Mouse (Mus musculus) frontal cortex, postnatal 25 days (tissue): Measurements from ENCODE around the gene Kcnn4.
"Not testable (repeated sequence)": the region's sequence is repeated elsewhere in the genome, so short reads cannot be mapped to it uniquely, and the experiment has no call there.

Experiments used
- DNase-seq, 2 experiments: peaks; one replicate each; pipeline ENCODE4 v3.0.0; 2022; ENCODE audit warnings: low spot score in 2 of 2

Gene Kcnn4

DNA sequence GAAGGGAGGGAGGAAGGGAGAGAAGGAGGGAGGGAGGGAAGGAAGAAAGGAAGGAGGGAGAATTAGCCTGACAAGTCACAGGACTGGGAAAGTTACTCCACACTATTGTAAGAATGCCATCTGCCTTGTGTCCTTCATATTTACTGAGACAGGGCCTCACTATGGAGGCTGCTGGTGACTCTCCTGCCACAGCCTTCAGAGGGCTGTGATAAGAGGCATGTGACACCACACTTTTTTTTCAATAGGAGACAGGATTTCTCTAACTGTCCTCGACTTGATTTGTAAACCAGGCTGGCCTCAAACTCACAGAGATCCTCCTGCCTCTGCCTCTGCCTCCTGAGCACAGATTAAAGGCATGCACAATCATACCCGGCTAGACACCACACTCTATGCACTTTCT lies 21.6 kb downstream of the Kcnn4 start:
- DNase-seq: no peak

DNA sequence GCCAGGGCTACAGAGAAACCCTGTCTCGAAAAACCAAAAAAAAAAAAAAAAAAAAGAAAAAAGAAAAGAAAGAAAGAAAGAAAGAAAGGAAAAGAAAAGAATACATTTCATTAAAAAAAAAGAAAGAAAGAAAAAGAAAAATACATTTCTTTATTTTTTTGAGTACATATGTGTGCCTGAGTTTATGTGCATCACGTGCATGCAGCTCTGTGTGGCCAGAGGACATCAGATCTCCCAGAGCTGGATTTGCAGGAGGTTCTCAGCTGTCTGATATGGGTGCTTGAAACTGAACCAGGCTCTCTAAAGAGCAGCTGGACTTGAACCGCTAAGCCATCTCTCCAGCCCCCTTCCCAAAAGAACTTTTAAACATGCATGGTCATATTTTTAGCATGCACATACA lies 24.0 kb downstream of the Kcnn4 start:
- no peak for DNase-seq

DNA sequence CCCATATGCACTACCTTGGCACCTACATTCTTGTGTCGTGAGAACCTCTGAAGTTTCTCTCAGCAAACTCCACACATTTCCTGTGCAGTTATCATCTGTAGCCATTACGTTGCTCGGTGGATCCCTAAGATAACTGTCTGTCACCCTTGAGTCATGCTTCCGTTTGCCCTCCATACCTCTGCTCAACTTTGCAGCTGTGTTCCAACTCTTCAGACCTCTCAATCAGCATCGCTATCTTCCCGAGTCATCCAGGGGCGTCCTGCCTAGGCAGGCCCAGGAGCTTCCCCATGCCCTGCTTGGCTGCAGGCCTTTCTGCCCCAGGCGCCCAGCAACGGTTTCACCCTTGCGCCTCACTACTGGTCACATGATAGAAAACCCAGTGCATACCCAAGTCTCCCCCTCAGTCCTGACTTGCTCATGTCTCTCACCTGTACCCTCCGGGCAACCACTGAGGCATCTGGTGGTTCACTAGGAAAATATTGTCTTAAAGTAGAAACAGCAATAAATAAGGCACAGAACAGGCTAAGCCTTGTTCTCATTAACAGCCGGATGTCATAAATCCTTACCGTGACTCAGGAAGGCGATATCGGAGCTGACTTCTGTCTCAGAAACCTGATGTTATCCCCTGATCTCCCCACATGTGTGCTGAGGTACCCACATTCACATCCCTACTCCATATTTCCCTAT lies 24.6 kb downstream of the Kcnn4 start:
- no peak for DNase-seq

DNA sequence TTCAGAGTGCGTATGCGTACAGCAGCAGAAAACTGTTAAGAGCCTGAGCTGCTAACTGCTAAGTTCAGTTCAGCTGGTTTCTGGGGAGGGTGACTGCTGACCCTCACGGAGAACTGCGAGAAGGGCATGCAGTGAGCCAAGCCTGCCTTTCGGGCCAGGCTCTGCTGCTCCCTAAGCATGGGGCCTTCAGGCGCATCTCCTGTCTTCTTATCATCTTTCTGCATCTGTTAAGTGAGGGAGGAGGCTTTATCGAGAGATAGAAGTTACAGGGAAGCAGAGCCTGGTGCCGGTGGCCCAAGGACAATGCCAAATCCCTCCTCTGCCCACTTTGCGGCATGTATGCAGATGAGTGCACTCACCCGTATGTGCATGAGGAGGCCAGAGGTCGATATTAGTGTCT lies 26.8 kb downstream of the Kcnn4 start:
- no peak for DNase-seq

DNA sequence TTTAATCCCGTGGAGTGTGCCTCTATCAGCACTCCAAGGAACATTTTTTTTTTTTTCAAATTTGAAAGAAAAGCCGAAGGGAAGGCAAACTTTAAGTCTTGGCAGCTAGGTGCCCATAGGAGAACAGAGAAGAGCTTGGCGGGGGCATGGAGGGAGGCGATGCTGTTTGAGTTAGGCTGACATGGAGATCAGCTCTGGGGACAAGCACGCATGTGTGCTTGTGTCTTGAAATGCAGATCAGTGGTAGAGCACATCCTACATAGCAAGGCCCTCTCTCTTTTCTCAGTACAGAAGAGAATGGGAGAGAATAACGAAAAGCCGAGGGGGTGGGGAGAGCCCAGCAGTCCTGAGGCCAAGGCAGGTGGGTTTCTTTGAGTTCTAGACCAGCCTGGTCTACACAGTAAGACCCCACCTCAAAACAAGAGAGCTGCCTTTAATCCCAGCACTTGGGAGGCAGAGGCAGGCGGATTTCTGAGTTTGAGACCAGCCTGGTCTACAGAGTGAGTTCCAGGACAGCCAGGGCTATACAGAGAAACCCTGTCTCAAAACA lies 28.4 kb downstream of the Kcnn4 start:
- DNase-seq: no peak

DNA sequence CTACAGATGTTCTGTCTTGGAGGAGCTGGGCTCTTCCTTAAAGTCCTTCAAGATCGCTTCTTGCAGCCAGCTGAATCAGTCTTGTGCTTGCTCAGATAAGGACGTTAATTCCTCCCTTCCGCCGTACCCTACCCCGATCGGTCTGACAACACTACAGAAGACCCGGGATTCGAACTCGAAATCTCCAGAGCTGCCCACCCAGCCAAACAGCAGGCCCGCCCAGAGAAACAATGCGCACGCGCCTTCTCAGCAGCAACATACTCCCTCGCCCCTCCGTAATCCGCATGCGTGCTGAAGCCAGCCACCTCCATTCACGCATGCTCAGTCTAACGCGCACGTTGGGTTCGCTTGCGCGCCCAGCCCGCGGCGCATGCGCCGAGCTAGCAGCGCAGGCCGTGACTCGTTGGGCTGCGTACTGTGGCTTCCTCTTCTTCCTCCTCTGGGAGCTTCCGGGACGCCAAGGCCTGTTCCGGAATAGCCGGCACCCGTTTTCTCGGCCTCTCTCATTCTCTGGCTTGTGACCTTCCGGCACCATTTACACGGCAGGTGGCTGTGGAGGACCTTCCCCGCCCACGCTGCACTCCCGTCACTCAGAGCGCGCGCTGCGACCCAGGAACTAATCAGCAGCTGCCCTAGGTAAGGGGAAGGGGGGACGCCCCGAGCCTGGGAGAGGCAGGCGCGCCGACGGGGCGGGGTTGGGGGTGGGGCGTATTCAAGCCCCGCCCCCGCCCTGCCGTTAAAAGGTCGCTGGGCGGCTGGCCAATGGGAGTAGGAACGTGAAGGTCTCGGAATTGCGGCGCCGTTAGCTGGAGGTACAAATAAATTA lies 29.4 kb downstream of the Kcnn4 start, which contains the start of gene Smg9:
TSS of gene Smg9 (plus strand) at position 364 of the 826 bp plus-strand sequence.
- peak; percentile 75 to 94 for DNase-seq

DNA sequence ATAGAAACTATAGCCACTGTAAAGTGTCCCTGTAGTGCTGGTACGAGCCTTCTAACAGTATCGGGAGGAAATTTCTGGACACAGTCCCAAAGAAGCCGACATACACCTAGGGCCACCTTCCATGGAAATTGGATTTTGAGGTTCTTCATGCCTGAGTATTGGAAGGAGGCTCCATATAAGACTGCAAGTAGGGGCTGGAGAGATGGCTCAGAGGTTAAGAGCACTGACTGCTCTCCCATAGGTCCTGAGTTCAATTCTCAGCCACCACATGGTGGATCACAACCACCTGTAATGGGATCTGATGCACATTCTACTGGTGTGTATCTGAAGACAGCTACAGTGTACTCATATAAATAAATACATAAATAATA lies 30.0 kb downstream of the Kcnn4 start:
- DNase-seq: no peak

DNA sequence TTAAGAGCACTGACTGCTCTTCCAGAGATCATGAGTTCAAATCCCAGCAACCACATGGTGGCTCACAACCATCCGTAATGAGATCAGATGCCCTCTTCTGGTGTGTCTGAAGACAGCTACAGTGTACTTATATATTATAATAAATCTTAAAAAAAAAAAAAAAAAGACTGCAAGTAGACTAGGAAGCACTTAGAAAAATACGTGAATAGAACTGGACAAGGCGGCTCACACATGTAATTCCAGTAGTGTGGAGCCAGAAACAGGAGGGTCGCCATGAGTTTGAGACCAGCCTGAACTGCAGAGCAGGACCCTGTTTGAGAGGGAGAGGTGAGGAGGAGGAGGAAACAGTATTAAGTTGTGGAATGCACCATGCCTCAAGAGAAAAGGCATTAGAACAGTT lies 30.4 kb downstream of the Kcnn4 start:
- not testable (repeated sequence) for DNase-seq

DNA sequence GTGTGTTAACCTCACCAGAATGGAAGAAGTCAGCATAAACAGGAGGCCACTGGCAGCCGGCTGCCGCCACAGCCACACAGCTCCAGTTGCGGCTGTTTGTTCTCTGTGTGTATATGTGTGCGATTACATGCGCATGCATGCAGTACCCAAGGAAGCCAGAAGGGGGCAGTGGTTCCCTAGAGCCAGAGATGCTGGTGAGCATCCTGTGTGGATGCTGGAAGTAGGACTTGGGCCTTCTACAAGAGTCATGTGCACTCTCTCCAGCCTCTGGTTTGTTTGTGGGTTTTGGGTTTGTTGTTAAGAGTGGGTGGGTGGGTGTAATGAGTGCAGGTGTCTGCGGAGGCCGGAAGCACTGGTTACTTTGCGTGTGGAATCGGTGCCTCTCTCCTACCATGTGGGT lies 32.8 kb downstream of the Kcnn4 start:
- no peak for DNase-seq

DNA sequence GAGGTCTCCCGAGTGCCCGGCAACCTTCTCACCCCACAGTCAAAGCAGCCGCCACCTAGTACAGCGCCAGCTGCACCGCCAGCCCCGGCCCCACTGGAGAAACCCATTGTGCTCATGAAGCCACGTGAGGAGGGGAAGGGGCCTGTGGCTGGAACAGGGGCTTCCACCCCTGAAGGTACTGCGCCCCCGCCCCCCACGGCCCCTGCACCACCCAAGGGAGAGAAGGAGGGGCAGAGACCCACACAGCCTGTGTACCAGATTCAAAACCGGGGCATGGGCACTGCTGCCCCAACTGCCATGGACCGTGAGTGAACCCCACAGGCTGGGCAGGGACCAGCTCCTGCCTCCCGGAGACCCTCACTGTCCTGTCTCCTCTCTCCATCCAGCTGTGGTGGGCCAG lies 35.6 kb downstream of the Kcnn4 start:
- DNase-seq: no peak

DNA sequence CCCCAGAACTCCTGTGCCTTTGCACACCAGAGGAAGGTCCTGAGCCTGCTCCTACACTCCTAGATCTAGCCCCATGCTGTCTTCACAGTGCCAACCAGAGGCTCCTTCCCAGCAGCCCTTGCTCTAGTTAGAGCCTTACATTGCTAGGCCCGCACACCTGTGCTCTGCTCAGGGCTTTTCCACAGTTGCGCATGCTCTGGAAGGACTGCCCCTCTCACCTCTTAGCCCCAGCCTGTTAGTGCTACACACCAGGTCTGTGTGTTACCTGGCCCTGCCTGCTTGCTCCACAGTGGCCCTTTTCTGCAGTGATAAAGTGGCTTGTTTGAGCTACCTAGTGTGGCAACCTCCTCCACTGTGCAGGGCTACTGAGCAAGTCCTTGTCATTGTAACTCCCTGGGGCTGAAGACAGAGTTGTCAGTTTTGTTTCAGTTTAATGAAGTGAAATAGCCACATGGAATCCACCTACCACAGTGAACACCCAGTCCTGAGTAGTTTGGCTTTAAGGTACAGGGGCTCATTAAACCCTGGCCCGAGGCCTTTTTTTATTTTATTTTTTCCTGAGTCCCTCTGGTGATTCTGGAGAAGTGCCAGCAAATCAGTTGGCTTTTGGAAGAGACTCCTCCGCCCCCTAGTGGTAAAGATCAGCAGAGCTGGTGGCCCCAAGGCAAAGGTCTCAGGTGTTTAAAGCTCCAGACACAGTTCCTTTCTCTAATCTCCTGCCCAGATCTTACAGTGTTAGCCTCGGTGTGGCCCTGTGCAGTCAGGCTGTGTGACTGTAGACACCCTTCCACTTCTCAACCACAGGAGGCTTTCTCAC lies 36.7 kb downstream of the Kcnn4 start:
- DNase-seq: peak; percentile 44

DNA sequence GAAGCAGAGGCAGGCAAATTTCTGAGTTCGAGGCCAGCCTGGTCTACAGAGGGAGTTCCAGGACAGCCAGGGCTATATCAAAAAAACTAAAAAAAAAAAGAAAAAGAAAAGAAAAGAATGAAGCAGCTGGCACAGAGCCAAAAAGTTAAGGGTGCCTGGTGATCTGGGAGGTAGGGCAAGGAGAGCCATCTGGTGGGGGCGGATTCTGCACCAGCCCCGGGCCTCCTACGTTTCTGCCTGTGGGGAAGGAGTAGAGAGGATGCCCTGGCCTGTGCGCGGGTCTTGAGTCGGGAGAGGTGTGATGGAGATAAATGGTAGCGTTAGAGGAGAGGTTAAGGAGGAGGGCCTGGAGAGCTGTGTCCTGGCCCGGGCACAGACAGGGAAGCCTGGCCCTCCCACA lies 38.1 kb downstream of the Kcnn4 start:
- DNase-seq: no peak

DNA sequence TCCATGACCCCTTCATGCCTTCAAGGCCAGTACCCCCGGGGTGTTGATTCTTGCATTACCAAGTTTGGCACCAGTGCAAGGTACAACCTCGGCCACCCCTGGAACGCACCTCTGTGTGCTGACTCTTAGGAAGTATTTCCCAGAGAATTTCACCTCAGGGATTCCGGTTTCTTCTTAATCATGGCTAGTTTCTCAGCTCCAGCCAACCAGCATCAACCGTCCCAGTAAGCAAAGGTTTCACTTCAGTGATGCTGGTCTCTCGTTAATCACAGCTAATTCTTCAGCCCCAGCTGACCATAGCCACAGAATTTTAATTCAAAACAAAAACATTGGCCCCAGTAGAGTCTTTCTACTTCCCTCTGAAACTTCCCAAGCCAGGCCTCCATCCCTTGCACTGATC lies 40.1 kb downstream of the Kcnn4 start:
- DNase-seq: no peak

DNA sequence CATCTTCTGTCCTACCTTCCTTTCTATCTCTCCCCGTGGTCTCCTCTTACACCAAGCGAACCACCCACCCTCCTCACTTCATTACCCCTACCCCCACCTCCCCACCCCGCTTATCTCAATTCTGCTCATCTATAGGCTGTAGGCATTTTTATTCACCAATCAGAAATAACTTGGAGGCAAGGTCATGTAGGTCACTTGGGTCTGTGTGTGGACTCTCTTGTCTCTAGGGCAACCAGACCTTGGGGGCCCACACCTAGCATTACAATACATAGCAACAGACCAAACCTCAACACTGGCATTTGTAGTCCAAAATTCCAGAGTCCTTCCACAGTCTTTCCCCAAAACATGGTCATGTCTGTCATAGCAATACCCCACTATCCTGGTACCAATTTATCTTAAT lies 40.8 kb downstream of the Kcnn4 start:
- DNase-seq: no peak

DNA sequence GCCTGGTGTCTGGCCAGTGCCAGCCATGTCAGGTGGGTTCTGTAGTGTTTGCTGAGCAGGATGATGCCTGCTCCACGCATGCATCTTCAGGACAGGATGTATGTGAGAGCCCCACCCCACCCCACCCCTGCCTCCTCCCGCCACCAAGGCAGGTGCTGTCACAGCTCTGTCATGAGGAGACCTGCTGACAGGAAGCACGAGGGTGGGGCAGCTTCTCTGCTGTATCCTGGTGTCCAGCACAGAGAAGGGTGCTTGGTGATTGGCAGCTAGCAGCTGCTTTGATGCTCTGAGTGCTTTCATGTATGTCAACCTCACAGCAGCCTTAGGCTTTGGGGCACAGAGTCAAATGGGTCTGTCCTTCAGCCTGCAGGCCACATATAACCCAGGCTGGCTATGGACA lies 43.6 kb downstream of the Kcnn4 start:
- no peak for DNase-seq

DNA sequence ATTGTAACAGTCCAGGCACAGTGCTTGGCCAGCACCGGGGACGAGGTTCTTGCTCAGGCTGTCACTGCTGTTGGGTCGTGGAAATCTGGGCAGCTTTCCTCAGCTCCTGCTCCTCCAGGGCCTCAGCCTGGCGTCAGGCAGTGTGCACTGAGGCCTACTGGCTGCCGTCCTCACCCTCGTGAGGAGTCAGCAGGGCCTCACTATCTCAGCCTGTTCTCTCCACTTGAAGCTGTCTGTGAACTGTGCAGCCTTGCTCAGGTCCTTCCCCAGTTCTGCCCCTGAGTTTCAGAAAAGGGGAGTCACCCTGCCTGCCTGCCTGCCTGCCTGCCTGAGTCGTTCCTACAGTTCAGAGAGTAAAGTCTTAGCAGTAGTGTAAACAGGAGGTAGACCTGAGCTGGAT lies 45.2 kb downstream of the Kcnn4 start:
- DNase-seq: no peak

DNA sequence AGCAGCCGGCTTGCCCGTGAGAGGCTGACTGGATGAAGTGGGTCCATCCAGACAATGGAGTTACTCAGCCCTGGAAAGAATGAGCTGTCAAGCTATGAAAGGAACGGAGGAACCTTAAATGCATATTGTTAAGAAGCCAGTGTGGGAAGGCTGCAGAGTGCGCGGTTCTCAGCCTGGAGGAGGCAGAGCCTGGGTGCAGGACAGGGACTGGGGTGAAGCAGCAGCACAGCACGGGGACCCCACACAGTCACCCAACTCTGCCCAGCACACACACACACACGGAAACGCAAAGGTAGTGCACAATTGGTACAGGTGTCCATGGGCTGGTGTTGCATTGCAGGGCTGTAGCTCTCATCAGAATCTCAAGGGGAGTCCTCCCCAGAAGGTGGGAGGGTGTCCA lies 49.5 kb downstream of the Kcnn4 start:
- no peak for DNase-seq

DNA sequence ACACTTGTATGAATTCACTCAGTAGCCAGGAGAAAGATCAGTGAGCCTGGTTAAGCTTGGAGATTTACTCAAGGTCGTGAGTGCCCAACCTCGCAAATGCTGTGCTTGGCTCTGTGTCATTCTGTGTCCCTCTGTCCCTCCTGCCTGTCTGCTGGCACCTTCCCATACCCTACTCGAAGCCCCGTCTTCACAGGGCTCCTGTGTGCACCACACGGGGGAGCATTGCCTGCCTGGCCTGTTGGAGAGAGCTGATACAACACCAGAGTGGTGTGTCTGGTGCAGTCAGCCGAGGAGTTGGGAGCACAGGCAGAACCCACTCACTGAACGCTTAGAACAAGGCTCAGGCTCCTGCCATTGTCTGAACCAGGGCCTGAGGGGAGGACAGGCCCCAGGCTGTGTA lies 51.6 kb downstream of the Kcnn4 start:
- no peak for DNase-seq

DNA sequence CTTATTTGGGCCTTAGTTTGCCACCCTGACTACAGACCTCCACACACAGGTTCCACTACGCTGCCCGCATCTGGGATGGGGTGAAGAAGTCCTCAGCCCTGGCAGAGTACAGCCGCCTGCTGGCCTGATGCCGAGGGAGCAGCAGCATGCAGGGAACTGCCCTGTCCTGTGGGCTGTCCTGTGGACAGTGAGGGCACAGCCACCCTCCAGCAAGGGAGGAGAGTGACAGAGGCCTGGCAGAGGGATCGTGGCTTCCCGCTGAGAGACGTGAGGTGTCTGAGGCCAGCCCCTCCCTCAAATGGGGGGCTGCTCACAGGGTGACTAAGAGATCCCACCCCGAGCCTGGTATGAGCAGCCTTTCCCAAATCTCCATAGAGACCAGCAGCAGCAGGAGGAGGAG lies 52.2 kb downstream of the Kcnn4 start:
- no peak for DNase-seq

DNA sequence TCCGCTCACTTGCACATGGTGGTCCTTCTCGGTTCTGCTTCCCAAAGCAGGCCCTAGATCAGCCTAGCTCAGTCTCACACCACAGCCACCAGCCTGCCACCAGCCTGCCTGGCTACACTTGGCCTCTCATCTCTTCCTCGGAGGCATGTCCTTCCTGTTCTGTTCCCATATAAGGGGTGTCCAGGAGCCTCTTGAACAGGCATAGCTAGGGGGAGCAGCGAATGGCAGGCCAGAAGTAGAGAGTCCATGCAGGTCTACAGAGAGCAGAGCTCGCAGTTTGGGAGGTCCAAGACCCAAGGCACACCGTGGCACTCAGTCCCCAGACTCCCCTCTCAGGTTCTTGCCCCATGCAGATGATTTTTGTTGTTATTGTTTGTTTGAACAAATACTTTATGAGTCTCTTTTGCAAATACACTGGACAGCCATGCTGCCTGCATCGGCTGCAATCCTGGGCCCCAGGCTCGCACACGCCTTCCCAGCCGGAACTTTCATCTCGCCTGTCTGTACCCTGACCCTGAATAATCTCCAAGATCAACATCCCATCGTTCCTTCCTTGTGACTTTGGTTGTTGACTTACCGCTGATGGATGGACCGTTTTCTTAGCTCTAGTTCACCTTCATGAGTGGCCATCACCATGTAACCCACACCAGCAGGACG lies 53.2 kb downstream of the Kcnn4 start:
- no peak for DNase-seq

DNA sequence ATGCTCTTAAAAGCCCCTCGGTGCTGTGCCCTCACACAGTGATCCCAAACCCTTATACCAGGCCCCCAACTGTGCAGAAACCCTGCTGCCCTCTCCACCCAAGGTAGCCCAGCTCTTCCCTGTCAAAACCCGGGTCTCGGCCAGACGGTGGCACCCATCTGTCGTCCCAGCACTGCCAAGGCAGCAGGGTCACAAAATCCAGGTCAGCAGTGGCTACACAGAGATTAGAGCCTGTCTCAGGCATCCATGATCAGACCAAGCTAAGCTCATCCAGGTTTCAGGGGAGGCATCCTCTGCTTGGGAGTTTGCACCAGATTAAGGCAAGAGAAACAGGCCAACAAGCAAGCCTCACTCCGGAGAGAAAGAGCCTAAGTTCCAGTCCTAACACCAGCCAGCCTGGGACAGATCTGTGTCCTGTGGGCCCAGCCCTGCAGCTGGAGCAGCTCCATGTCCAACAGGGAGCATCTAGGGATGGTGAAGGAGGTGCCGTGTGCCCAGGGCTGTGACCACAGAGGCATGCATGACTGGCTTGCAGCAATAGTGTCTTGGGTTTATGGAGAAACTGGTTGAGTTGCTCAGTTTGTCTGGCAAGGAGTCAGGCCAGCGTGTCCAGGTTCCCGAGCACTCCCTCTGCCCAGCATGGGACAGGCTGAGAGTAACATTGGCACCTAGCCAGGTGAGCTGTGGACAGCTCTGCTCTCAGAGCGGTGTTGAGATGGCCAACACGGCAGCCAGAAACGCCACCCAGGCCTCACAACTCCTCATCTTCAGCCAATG lies 54.1 kb downstream of the Kcnn4 start:
- DNase-seq: no peak
